Mouse (Mus musculus): Measurements from ENCODE around the gene Ralgps1.

The Ralgps1 gene

GRCm38 (mm10) chr2:33370777-33371647, at the start of gene Ralgps1:
Gene Ralgps1, minus strand, starts transcription at chr2:33371486.
- peak; percentile 89 for DNase-seq (ENCODE audit: low spot score)

GRCm38 (mm10) chr2:33417454-33417853, 46.2 kb upstream of the Ralgps1 start:
- no peak for DNase-seq (ENCODE audit: low spot score)

- DNase-seq (ENCODE audit: low spot score): no peak
Observed at GRCm38 (mm10) chr2:33414019-33414418, 42.7 kb upstream of the Ralgps1 start.

- no peak for DNase-seq (ENCODE audit: low spot score)
Observed at GRCm38 (mm10) chr2:33412111-33412510, 40.8 kb upstream of the Ralgps1 start.

GRCm38 (mm10) chr2:33403511-33404003, 32.3 kb upstream of the Ralgps1 start:
- DNase-seq (ENCODE audit: low spot score): no peak

GRCm38 (mm10) chr2:33402638-33403037, 31.4 kb upstream of the Ralgps1 start:
- no peak for DNase-seq (ENCODE audit: low spot score)

GRCm38 (mm10) chr2:33402236-33402635, 30.9 kb upstream of the Ralgps1 start:
- peak; percentile 49 for DNase-seq (ENCODE audit: low spot score)

GRCm38 (mm10) chr2:33401217-33401616, 29.9 kb upstream of the Ralgps1 start:
- no peak for DNase-seq (ENCODE audit: low spot score)

- DNase-seq (ENCODE audit: low spot score): no peak
Observed at GRCm38 (mm10) chr2:33400541-33400940, 29.3 kb upstream of the Ralgps1 start.

- DNase-seq (ENCODE audit: low spot score): no peak
Observed at GRCm38 (mm10) chr2:33399091-33399490, 27.8 kb upstream of the Ralgps1 start.

- no peak for DNase-seq (ENCODE audit: low spot score)
Observed at GRCm38 (mm10) chr2:33397036-33397435, 25.8 kb upstream of the Ralgps1 start.

- no peak for DNase-seq (ENCODE audit: low spot score)
Observed at GRCm38 (mm10) chr2:33395053-33395452, 23.8 kb upstream of the Ralgps1 start.

- no peak for DNase-seq (ENCODE audit: low spot score)
Observed at GRCm38 (mm10) chr2:33393951-33394635, 22.8 kb upstream of the Ralgps1 start.

- DNase-seq (ENCODE audit: low spot score): no peak
Observed at GRCm38 (mm10) chr2:33393021-33393420, 21.7 kb upstream of the Ralgps1 start.

GRCm38 (mm10) chr2:33371648-33372408, 542 bp upstream of the Ralgps1 start:
- no peak for DNase-seq (ENCODE audit: low spot score)

- DNase-seq (ENCODE audit: low spot score): no peak
Observed at GRCm38 (mm10) chr2:33370276-33370776, 960 bp downstream of the Ralgps1 start.

GRCm38 (mm10) chr2:33369453-33369852, 1.8 kb downstream of the Ralgps1 start:
- no peak for DNase-seq (ENCODE audit: low spot score)

GRCm38 (mm10) chr2:33368486-33368885, 2.8 kb downstream of the Ralgps1 start:
- DNase-seq (ENCODE audit: low spot score): no peak

GRCm38 (mm10) chr2:33365703-33366471, 5.4 kb downstream of the Ralgps1 start:
- DNase-seq (ENCODE audit: low spot score): no peak

- no peak for DNase-seq (ENCODE audit: low spot score)
Observed at GRCm38 (mm10) chr2:33364656-33365055, 6.6 kb downstream of the Ralgps1 start.

GRCm38 (mm10) chr2:33363890-33364289, 7.4 kb downstream of the Ralgps1 start:
- DNase-seq (ENCODE audit: low spot score): no peak
